Mouse (Mus musculus) CH12.LX (cell line): ENCODE results near the gene Slc24a3. TPM values are rescaled to one million over a fixed set of nuclear protein-coding genes. Genes with fewer than 3 reads are reported as not detected.

Experiments used
- DNase-seq: peaks from one replicate; pipeline ENCODE4 v3.0.0-alpha.2; 2013; ENCODE audit errors: extremely low read depth
- H3K27ac ChIP-seq: 2 replicates; pipeline ENCODE4 v1.5.1; 2012; ENCODE audit warnings: low read depth, mild to moderate bottlenecking, control low read depth, moderate library complexity; ENCODE audit not compliant: insufficient read depth
- H3K27me3 ChIP-seq: replicated peaks from 2 replicates; pipeline ENCODE3; 2012; ENCODE audit warnings: inconsistent platforms
- H3K36me3 ChIP-seq, 2 experiments: replicated peaks in 1 of 2; 2 replicates each; pipeline versions ENCODE3 to v1.6.1; 2012; ENCODE audit warnings: inconsistent platforms in 1 of 2, low read length in 1 of 2, mild to moderate bottlenecking in 1 of 2, mixed read lengths in 1 of 2, moderate library complexity in 1 of 2; ENCODE audit not compliant: control insufficient read depth in 1 of 2, insufficient read depth in 1 of 2
- H3K4me1 ChIP-seq, 2 experiments: 2 replicates each; pipeline ENCODE4 v1.6.1; 2012; ENCODE audit warnings: inconsistent platforms in 1 of 2, moderate library complexity in 1 of 2; ENCODE audit not compliant: insufficient read depth in 2 of 2, control insufficient read depth in 1 of 2
- H3K4me2 ChIP-seq: 2 replicates; pipeline ENCODE4 v1.6.1; 2012; ENCODE audit warnings: low read depth, mild to moderate bottlenecking, control low read depth; ENCODE audit not compliant: poor library complexity, insufficient read depth, severe bottlenecking
- H3K4me3 ChIP-seq, 3 experiments: fragments of 150-350 bp in 1 of 3; sonication (generic) in 1 of 3; replicated peaks in 1 of 3; 2 replicates each; pipeline versions ENCODE3 to v1.5.1; 2011 to 2012; ENCODE audit warnings: low read depth in 2 of 3, low read length in 2 of 3, mild to moderate bottlenecking in 2 of 3, moderate library complexity in 2 of 3, control low read depth in 1 of 3, improper control_type of control experiment in 1 of 3, inconsistent platforms in 1 of 3, mixed read lengths in 1 of 3; ENCODE audit not compliant: poor library complexity in 1 of 3
- H3K79me2 ChIP-seq: replicated peaks from 2 replicates; pipeline ENCODE4 v1.6.1; 2012; ENCODE audit warnings: mild to moderate bottlenecking, moderate library complexity; ENCODE audit not compliant: control insufficient read depth, poor library complexity, insufficient read depth, severe bottlenecking; ENCODE audit errors: extremely low read depth
- H3K9ac ChIP-seq: 2 replicates; pipeline ENCODE4 v1.6.1; 2012; ENCODE audit warnings: low read depth, mild to moderate bottlenecking, control low read depth, moderate library complexity; ENCODE audit not compliant: insufficient read depth
- H3K9me3 ChIP-seq: replicated peaks from 2 replicates; pipeline ENCODE3; 2012; ENCODE audit warnings: low read length, inconsistent platforms, mixed read lengths
- CTCF ChIP-seq, 2 experiments: IDR thresholded peaks in 1 of 2; conservative IDR thresholded peaks in 1 of 2; 2 replicates each; pipeline ENCODE4 v1.5.1; 2011 to 2012; ENCODE audit warnings: low read depth in 2 of 2, low read length in 2 of 2, improper control_type of control experiment in 1 of 2, inconsistent platforms in 1 of 2, mild to moderate bottlenecking in 1 of 2, moderate library complexity in 1 of 2
- ELF1 ChIP-seq: IDR thresholded peaks from 2 replicates; pipeline ENCODE4 v1.6.1; 2014; ENCODE audit warnings: low read depth, mild to moderate bottlenecking, inconsistent platforms, low read length, improper control_type of control experiment
- EP300 ChIP-seq: IDR thresholded peaks from 2 replicates; pipeline ENCODE4 v1.6.1; 2011; ENCODE audit warnings: low read length, improper control_type of control experiment
- ETS1 ChIP-seq: conservative IDR thresholded peaks from 2 replicates; pipeline ENCODE4 v1.6.1; 2012; ENCODE audit warnings: low read depth, mild to moderate bottlenecking, inconsistent platforms, low read length, improper control_type of control experiment, moderate library complexity
- IRF4 ChIP-seq: IDR thresholded peaks from 2 replicates; pipeline ENCODE4 v1.6.1; 2014; ENCODE audit warnings: low read depth, mild to moderate bottlenecking, inconsistent platforms, low read length, improper control_type of control experiment
- JUN ChIP-seq: IDR thresholded peaks from 2 replicates; pipeline ENCODE4 v1.6.1; 2011; ENCODE audit warnings: low read depth, mild to moderate bottlenecking, low read length, improper control_type of control experiment, moderate library complexity; ENCODE audit not compliant: insufficient read depth
- JUND ChIP-seq: conservative IDR thresholded peaks from 2 replicates; pipeline ENCODE4 v1.6.1; 2011; ENCODE audit warnings: low read depth, low read length, improper control_type of control experiment
- KAT2A ChIP-seq: IDR thresholded peaks from 2 replicates; pipeline ENCODE4 v1.6.1; 2012; ENCODE audit warnings: low read length, improper control_type of control experiment, inconsistent platforms; ENCODE audit not compliant: insufficient replicate concordance
- MAX ChIP-seq: IDR thresholded peaks from 2 replicates; pipeline ENCODE4 v1.6.1; 2011; ENCODE audit warnings: low read length, improper control_type of control experiment
- MAZ ChIP-seq: IDR thresholded peaks from 2 replicates; pipeline ENCODE4 v1.6.1; 2012; ENCODE audit warnings: low read depth, mild to moderate bottlenecking, inconsistent platforms, low read length, improper control_type of control experiment, moderate library complexity
- MYC ChIP-seq: IDR thresholded peaks from 2 replicates; pipeline ENCODE4 v1.6.1; 2011; ENCODE audit warnings: low read depth, mild to moderate bottlenecking, improper control_type of control experiment, low read length
- NELFE ChIP-seq: IDR thresholded peaks from 2 replicates; pipeline ENCODE4 v1.6.1; 2011; ENCODE audit warnings: low read depth, low read length, improper control_type of control experiment
- NRF1 ChIP-seq: IDR thresholded peaks from 2 replicates; pipeline ENCODE4 v1.6.1; 2014; ENCODE audit warnings: low read depth, mild to moderate bottlenecking, inconsistent platforms, low read length, improper control_type of control experiment, moderate library complexity
- PAX5 ChIP-seq: IDR thresholded peaks from 2 replicates; pipeline ENCODE4 v1.6.1; 2012; ENCODE audit warnings: low read length, inconsistent platforms, mixed read lengths
- POLR2AphosphoS2 ChIP-seq: IDR thresholded peaks from 2 replicates; pipeline ENCODE4 v1.6.1; 2011; ENCODE audit warnings: low read depth, low read length, improper control_type of control experiment
- SIN3A ChIP-seq: IDR thresholded peaks from 2 replicates; pipeline ENCODE4 v1.6.1; 2012; ENCODE audit warnings: low read length, improper control_type of control experiment, inconsistent platforms
- TBP ChIP-seq: conservative IDR thresholded peaks from 2 replicates; pipeline ENCODE4 v1.6.1; 2011; ENCODE audit warnings: low read depth, low read length, improper control_type of control experiment
- TCF12 ChIP-seq: IDR thresholded peaks from 2 replicates; pipeline ENCODE4 v1.6.1; 2014; ENCODE audit warnings: low read depth, mild to moderate bottlenecking, inconsistent platforms, low read length, improper control_type of control experiment
- USF1 ChIP-seq: IDR thresholded peaks from 2 replicates; pipeline ENCODE4 v1.6.1; 2014; ENCODE audit warnings: low read depth, mild to moderate bottlenecking, inconsistent platforms, low read length, improper control_type of control experiment
- USF2 ChIP-seq: conservative IDR thresholded peaks from 2 replicates; pipeline ENCODE4 v1.6.1; 2011; ENCODE audit warnings: low read depth, low read length, improper control_type of control experiment
- ZC3H11A ChIP-seq: IDR thresholded peaks from 2 replicates; pipeline ENCODE4 v1.6.1; 2012; ENCODE audit warnings: low read depth, mild to moderate bottlenecking, inconsistent platforms, low read length, improper control_type of control experiment
- ZKSCAN1 ChIP-seq: IDR thresholded peaks from 2 replicates; pipeline ENCODE4 v1.6.1; 2012; ENCODE audit warnings: low read depth, inconsistent platforms, low read length, improper control_type of control experiment, borderline replicate concordance
- ZMIZ1 ChIP-seq: IDR thresholded peaks from 2 replicates; pipeline ENCODE4 v1.6.1; 2012; ENCODE audit warnings: low read depth, mild to moderate bottlenecking, inconsistent platforms, low read length, improper control_type of control experiment
- ZNF384 ChIP-seq: IDR thresholded peaks from 2 replicates; pipeline ENCODE4 v1.6.1; 2012; ENCODE audit warnings: low read depth, low read length, improper control_type of control experiment, inconsistent platforms
- dilution Hi-C: fragments of 300-500 bp; cut with MboI; formaldehyde crosslinking; loops from 2 replicates; pipeline ENCODE4 v1.14.3; 2020; ENCODE audit warnings: low sequenced_read_pairs; ENCODE audit not compliant: extremely low pct_unique_long_range_greater_than_20kb, extremely low pct_ligation_motif_present
- in situ Hi-C: fragments of 300-500 bp; cut with MboI; formaldehyde crosslinking; loops from 3 replicates; pipeline ENCODE4 v1.14.3; 2019; ENCODE audit warnings: low sequenced_read_pairs, low pct_ligation_motif_present, low pct_unique_long_range_greater_than_20kb, mixed read lengths
- polyA plus RNA-seq: library from polyadenylated mRNA; unstranded; fragments of >175 nt; gene quantifications from 2 replicates; pipeline ENCODE4 v1.2.1, GENCODE M21; 2012; ENCODE audit warnings: low read depth; ENCODE audit not compliant: insufficient read length
- total RNA-seq, 2 experiments: library from RNA; depleted of rRNA; stranded (reverse); fragments of 300-350 nt in 1 of 2; fragments of >200 nt in 1 of 2; gene quantifications; 2 replicates each; pipeline ENCODE4 v1.2.3; 2012 to 2014

Slc24a3 gene
- total and polyA plus RNA-seq, 3 experiments: not detected

DNA sequence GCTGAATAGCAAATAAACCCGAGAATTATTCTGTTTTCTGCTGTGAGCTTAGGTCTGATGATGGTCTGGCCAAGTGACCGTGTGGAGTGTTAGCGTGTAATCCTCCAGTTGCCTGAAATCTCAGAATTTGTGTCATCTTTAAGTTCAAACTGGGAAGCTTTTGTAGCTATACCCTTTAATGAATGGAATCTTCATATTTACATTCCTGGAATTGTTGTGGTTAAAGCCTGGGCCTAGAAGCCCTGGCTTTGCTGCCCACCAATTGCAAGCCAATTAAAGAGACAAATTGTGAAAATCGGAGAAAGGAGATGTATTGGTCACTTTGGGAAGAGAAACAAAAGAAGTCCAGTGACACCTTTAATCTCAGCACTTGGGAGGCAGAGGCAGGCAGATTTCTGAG is 514.1 kb downstream of the Slc24a3 start:
- peaks cover 1% of the 10 kb centered on the region for H3K27me3 ChIP-seq
- no peaks in the 10 kb centered on the region for H3K79me2 ChIP-seq
- dilution Hi-C loops (no loop called here), in situ Hi-C loops (loop anchor here (25.0 kb wide), 1 partner anchor 706 kb away; no protein-coding TSS in a partner anchor)
- H3K9ac ChIP-seq: no peak overlapping the region
- no peak overlapping the region for H3K4me3 ChIP-seq
- no peak overlapping the region for H3K4me2 ChIP-seq
- no peaks in the 10 kb centered on the region for H3K36me3 ChIP-seq
- no peak for DNase-seq
- H3K4me1 ChIP-seq: no peaks in the 10 kb centered on the region
- TF ChIP-seq NELFE (no peak), ELF1 (no peak), USF1 (no peak), KAT2A (no peak), MYC (no peak), CTCF (conservative IDR thresholded peaks at IDR 0.05 in 1 of 2, IDR thresholded peaks at IDR 0.05 in 1 of 2; ENCODE audit: low read depth in 2 of 2, low read length in 2 of 2) (no peak), ZMIZ1 (no peak), IRF4 (no peak), TBP (no peak), PAX5 (no peak), ETS1 (no peak), USF2 (no peak), ZNF384 (no peak), TCF12 (no peak), JUN (no peak), MAZ (no peak), MAX (no peak), POLR2AphosphoS2 (no peak)
- H3K27ac ChIP-seq: no peak overlapping the region
- peaks cover 9% of the 10 kb centered on the region for H3K9me3 ChIP-seq

DNA sequence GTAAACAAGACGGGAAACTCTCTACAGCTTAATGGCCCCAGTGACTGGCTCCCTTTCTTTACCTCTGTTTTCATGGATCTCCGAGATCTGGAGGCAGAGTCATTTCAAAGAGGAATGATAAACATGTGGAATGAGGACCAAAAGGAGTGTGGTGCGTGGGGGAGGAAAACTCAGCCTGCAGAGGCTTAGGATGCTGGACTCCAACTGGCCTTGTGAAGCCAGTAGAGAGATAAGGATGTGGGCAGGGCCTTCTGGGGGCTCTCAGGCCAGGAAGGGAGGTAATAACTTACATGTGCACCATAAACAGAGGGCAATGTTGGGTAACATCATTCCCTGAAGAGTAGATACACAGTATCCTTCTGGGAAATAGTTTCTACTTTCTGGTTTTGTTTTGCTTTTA is 515.4 kb downstream of the Slc24a3 start:
- DNase-seq: no peak
- Histone ChIP-seq H3K9me3 (no peaks in the 10 kb centered on the region), H3K27ac (no peak overlapping the region), H3K4me1 (no peaks in the 10 kb centered on the region), H3K27me3 (peaks cover 1% of the 10 kb centered on the region), H3K4me3 (no peak overlapping the region), H3K79me2 (no peaks in the 10 kb centered on the region), H3K9ac (no peak overlapping the region), H3K4me2 (no peak overlapping the region), H3K36me3 (no peaks in the 10 kb centered on the region)
- dilution Hi-C loops: no loop called here
- in situ Hi-C loops: loop anchor here (25.0 kb wide), 1 partner anchor 704 kb away; no protein-coding TSS in a partner anchor
- no peak for TF ChIP-seq MYC
- TF ChIP-seq ZKSCAN1: no peak
- no peak for TF ChIP-seq ZNF384
- no peak for TF ChIP-seq KAT2A
- TF ChIP-seq SIN3A: no peak
- no peak for TF ChIP-seq NELFE
- no peak for TF ChIP-seq EP300
- TF ChIP-seq TBP: no peak
- TF ChIP-seq JUND: no peak
- no peak for TF ChIP-seq NRF1
- TF ChIP-seq ZC3H11A: no peak
- no peak for TF ChIP-seq ELF1
